Mouse (Mus musculus) megakaryocyte progenitor cell, adult 5-6 weeks (primary cell): Measurements from ENCODE around the gene Pitpna. TPM values are rescaled to one million over a fixed set of nuclear protein-coding genes. Genes with fewer than 3 reads are reported as not detected.
"Not testable (repeated sequence)": the region's sequence is repeated elsewhere in the genome, so short reads cannot be mapped to it uniquely, and the experiment has no call there.

ENCODE experiments used
- ATAC-seq: replicated peaks from 2 replicates; pipeline ENCODE4 v1.8.0; 2016; ENCODE audit warnings: mild to moderate bottlenecking, moderate TSS enrichment, inconsistent platforms; ENCODE audit not compliant: poor library complexity
- total RNA-seq, 2 experiments: library from RNA; stranded (forward) in 1 of 2; stranded (reverse) in 1 of 2; fragments of 157-497, 149-512 nt in 1 of 2; fragments of 200-1000 nt in 1 of 2; gene quantifications; 2 replicates each; pipeline versions ENCODE4 v1.2.3 to v1.2.4; 2015 to 2017

The Pitpna gene
- total RNA-seq (2015): 166 and 176 TPM in 2 replicates
- total RNA-seq (2017): 70.3 and 82.4 TPM in 2 replicates

GRCm38 (mm10) chr11:75587493-75588284, at the start of gene Pitpna:
Gene Pitpna, plus strand, starts transcription at chr11:75588097.
- peak; percentile 94 for ATAC-seq

GRCm38 (mm10) chr11:75538184-75538969, 49.5 kb upstream of the Pitpna start:
- ATAC-seq: no peak

- peak; percentile 49 for ATAC-seq
Observed at GRCm38 (mm10) chr11:75538970-75539299, 49.0 kb upstream of the Pitpna start.

- no peak for ATAC-seq
Observed at GRCm38 (mm10) chr11:75540209-75540608, 47.7 kb upstream of the Pitpna start.

GRCm38 (mm10) chr11:75540710-75541581, 47.0 kb upstream of the Pitpna start:
- peak; percentile 73 for ATAC-seq

- ATAC-seq: no peak
Observed at GRCm38 (mm10) chr11:75544713-75545112, 43.2 kb upstream of the Pitpna start.

- no peak for ATAC-seq
Observed at GRCm38 (mm10) chr11:75546057-75546456, 41.8 kb upstream of the Pitpna start.

GRCm38 (mm10) chr11:75549658-75550111, 38.2 kb upstream of the Pitpna start:
- ATAC-seq: peak; percentile 65

GRCm38 (mm10) chr11:75550200-75550946, 37.5 kb upstream of the Pitpna start:
- ATAC-seq: no peak

- no peak for ATAC-seq
Observed at GRCm38 (mm10) chr11:75551321-75551720, 36.6 kb upstream of the Pitpna start.

- no peak for ATAC-seq
Observed at GRCm38 (mm10) chr11:75551961-75552441, 35.9 kb upstream of the Pitpna start.

- no peak for ATAC-seq
Observed at GRCm38 (mm10) chr11:75552906-75553482, 34.9 kb upstream of the Pitpna start.

- ATAC-seq: not testable (repeated sequence)
Observed at GRCm38 (mm10) chr11:75556006-75556405, 31.9 kb upstream of the Pitpna start.

GRCm38 (mm10) chr11:75557142-75557541, 30.8 kb upstream of the Pitpna start:
- ATAC-seq: no peak

- no peak for ATAC-seq
Observed at GRCm38 (mm10) chr11:75558101-75558500, 29.8 kb upstream of the Pitpna start.

- ATAC-seq: peak; percentile 34; the same call in 1 of the 2 replicates
Observed at GRCm38 (mm10) chr11:75559870-75560504, 27.9 kb upstream of the Pitpna start.

- ATAC-seq: no peak
Observed at GRCm38 (mm10) chr11:75560530-75561409, 27.1 kb upstream of the Pitpna start.

- no peak for ATAC-seq
Observed at GRCm38 (mm10) chr11:75561410-75561791, 26.5 kb upstream of the Pitpna start.
